Comparison of ENCODE assay signal across 8 mouse cellular contexts in the genomic region with DNA sequence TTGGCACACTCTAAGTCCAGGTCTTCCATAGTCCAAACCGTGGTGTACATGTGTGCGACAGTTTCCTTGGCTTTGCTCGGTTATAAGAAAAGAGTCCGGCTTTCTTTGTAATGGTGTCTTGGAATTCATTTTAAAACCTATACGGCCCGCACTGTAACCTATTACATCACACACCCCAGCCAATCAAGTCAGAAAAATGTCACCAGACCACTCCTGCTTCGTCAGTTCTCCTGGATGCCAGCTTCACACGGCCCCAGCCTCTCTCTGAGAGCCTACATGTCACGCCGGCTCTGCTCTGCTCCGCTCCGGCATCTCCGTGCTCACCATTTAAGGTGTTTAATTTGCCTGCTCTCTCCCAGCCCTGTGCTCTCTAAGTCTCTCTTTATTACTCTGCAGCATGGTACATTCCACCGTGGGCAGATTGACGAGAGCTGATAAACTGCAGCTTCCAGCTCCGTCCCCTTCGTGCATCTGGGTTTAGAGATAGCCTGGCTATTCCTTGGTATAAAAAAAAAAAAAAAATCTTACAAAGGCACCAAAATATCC.
DNase-seq lines count a peak whose midpoint lies in the region; ATAC-seq lines count a peak whose summit lies in the region.

No protein-coding gene starts in this region.

- ATAC-seq in forebrain, embryonic 15.5 days (replicated peaks) = peak; percentile 78
- ATAC-seq in intestine, embryonic 16.5 days = peak; percentile 50
- ATAC-seq in midbrain, embryonic 14.5 days (ENCODE audit: low FRiP score, low TSS enrichment) = peak; percentile 70
- ATAC-seq in stomach, embryonic 16.5 days (ENCODE audit: insufficient read depth, low FRiP score) = peak; percentile 62

- peak overlapping the region; percentile 98 for H3K4me2 ChIP-seq in forebrain, embryonic 15.5 days (replicated peaks)
- peak overlapping the region; percentile 52 for H3K4me2 ChIP-seq in intestine, embryonic 16.5 days (ENCODE audit: low read depth, low read length)
- peak overlapping the region; percentile 97 for H3K4me2 ChIP-seq in midbrain, embryonic 14.5 days (ENCODE audit: low read length)
- H3K4me2 ChIP-seq in stomach, embryonic 16.5 days (ENCODE audit: low read depth, low read length) = peak overlapping the region; percentile 72

- H3K27ac ChIP-seq in forebrain, embryonic 15.5 days (replicated peaks) = peak overlapping the region; percentile 78
- peak overlapping the region; percentile 35; the same call in 1 of the 2 replicates for H3K27ac ChIP-seq in intestine, embryonic 16.5 days (ENCODE audit: low read length)
- peak overlapping the region; percentile 89 for H3K27ac ChIP-seq in midbrain, embryonic 14.5 days (replicated peaks; ENCODE audit: low read depth, low read length)
- H3K27ac ChIP-seq in stomach, embryonic 16.5 days (ENCODE audit: low read length) = peak overlapping the region; percentile 85

- DNase-seq in adrenal gland, adult 2 months = peak; percentile 41
- DNase-seq in adrenal gland, postnatal 4 days (ENCODE audit: low spot score in 2 of 2) = no peak
- peak; percentile 90 for DNase-seq in cerebellum, adult 11-12 months
- peak; percentile 66 to 80 for DNase-seq in left cerebral cortex, adult 9 months (ENCODE audit: low spot score in 2 of 2)
- DNase-seq in midbrain, embryonic 14.5 days = peak; percentile 84

- H3K4me1 ChIP-seq in forebrain, embryonic 15.5 days = peaks cover 52% of the 10 kb centered on the region
- H3K4me1 ChIP-seq in intestine, embryonic 16.5 days (ENCODE audit: control insufficient read depth, insufficient read depth, low read length) = peaks cover 13% of the 10 kb centered on the region
- H3K4me1 ChIP-seq in midbrain, embryonic 14.5 days (ENCODE audit: control insufficient read depth, insufficient read depth, low read length) = peaks cover 25% of the 10 kb centered on the region
- peaks cover 32% of the 10 kb centered on the region for H3K4me1 ChIP-seq in stomach, embryonic 16.5 days (ENCODE audit: control insufficient read depth, insufficient read depth, low read length)

- H3K9ac ChIP-seq in forebrain, embryonic 15.5 days (replicated peaks) = peak overlapping the region; percentile 59
- H3K9ac ChIP-seq in intestine, embryonic 16.5 days (ENCODE audit: low read depth, low read length) = peak overlapping the region; percentile 59
- H3K9ac ChIP-seq in midbrain, embryonic 14.5 days (replicated peaks; ENCODE audit: low read length) = peak overlapping the region; percentile 68
- H3K9ac ChIP-seq in stomach, embryonic 16.5 days (ENCODE audit: low read length) = peak overlapping the region; percentile 60

- peak overlapping the region; percentile 68 for H3K4me3 ChIP-seq in forebrain, embryonic 15.5 days
- H3K4me3 ChIP-seq in intestine, embryonic 16.5 days (ENCODE audit: low read length) = peak overlapping the region; percentile 31
- peak overlapping the region; percentile 54 for H3K4me3 ChIP-seq in midbrain, embryonic 14.5 days (replicated peaks; ENCODE audit: low read depth, low read length)
- H3K4me3 ChIP-seq in stomach, embryonic 16.5 days (replicated peaks; ENCODE audit: low read length) = peak overlapping the region; percentile 55

- no peaks in the 10 kb centered on the region for H3K27me3 ChIP-seq in forebrain, embryonic 15.5 days
- H3K27me3 ChIP-seq in intestine, embryonic 16.5 days (replicated peaks; ENCODE audit: control insufficient read depth, insufficient read depth, low read length) = no peaks in the 10 kb centered on the region
- no peaks in the 10 kb centered on the region for H3K27me3 ChIP-seq in midbrain, embryonic 14.5 days (ENCODE audit: control insufficient read depth, insufficient read depth, low read length)
- H3K27me3 ChIP-seq in stomach, embryonic 16.5 days (ENCODE audit: control insufficient read depth, insufficient read depth, low read length) = no peaks in the 10 kb centered on the region

- H3K36me3 ChIP-seq in forebrain, embryonic 15.5 days = peaks cover 9% of the 10 kb centered on the region
- H3K36me3 ChIP-seq in intestine, embryonic 16.5 days (ENCODE audit: control insufficient read depth, insufficient read depth, low read length) = peaks cover 4% of the 10 kb centered on the region; the same call in 1 of the 2 replicates
- H3K36me3 ChIP-seq in midbrain, embryonic 14.5 days (ENCODE audit: control insufficient read depth, insufficient read depth, low read length) = peaks cover 14% of the 10 kb centered on the region
- peaks cover 17% of the 10 kb centered on the region for H3K36me3 ChIP-seq in stomach, embryonic 16.5 days (ENCODE audit: control insufficient read depth, insufficient read depth, low read length)

- WGBS in forebrain, embryonic 15.5 days = 9% methylated on average over 17 of the region's 17 CpGs
- WGBS in intestine, embryonic 16.5 days = 28% methylated on average over 17 of the region's 17 CpGs
- 7% methylated on average over 17 of the region's 17 CpGs for WGBS in midbrain, embryonic 14.5 days
- WGBS in stomach, embryonic 16.5 days = 38% methylated on average over 17 of the region's 17 CpGs

- no peaks in the 10 kb centered on the region for H3K9me3 ChIP-seq in forebrain, embryonic 15.5 days
- no peaks in the 10 kb centered on the region for H3K9me3 ChIP-seq in intestine, embryonic 16.5 days (ENCODE audit: control insufficient read depth, low read length)
- no peaks in the 10 kb centered on the region for H3K9me3 ChIP-seq in midbrain, embryonic 14.5 days (ENCODE audit: control insufficient read depth, low read length)
- H3K9me3 ChIP-seq in stomach, embryonic 16.5 days (replicated peaks; ENCODE audit: control insufficient read depth, low read length) = no peaks in the 10 kb centered on the region

Comparison
In these comparisons a context has a peak if more than half of its experiments do, and no peak if none do; other contexts are left out.
1. DNase-seq: peak in adrenal gland, adult 2 months (single experiment), cerebellum, adult 11-12 months (single experiment), left cerebral cortex, adult 9 months (2 of 2) and midbrain, embryonic 14.5 days (single experiment); none in adrenal gland, postnatal 4 days (0 of 2).
2. H3K27ac ChIP-seq: peak in every context shown above with its lines; median percentile 89 in midbrain, embryonic 14.5 days; 85 in stomach, embryonic 16.5 days; 78 in forebrain, embryonic 15.5 days; 35 in intestine, embryonic 16.5 days.
3. Peak in every context shown above with its lines, with median percentiles within 50 percentile points of each other: ATAC-seq, H3K4me2 ChIP-seq, H3K4me3 ChIP-seq and H3K9ac ChIP-seq.